In the genomic region with DNA sequence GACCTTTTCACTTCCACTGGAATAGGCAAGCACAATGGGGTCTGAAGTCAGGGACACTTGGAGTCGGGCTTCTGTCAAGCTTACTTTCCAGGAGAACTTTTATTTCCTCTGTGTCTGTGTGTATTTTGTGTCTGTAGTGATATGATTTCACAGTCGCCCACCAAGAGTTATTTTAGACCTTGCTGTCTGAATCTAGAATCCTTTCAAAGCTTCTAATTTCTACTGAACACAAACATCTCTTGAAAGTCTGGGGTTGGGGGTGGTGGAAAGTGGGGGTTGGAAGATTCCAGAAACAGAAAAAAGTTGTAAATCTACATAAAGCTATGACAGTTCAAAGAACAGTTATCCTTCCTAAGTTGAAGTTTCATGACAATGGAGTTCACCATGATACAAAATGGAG, we compare ENCODE assay signal across 14 mouse cellular contexts.
"Had no signal": no experiment of that assay in that cellular context is flagged by ENCODE, and none has a peak within 500 bp of the region (broad histone marks: within the 10 kb centered on the region; RNA-seq: fewer than 3 reads in every experiment).

No protein-coding gene starts in this region.

- DNase-seq: kidney, adult 18-20 months; kidney, adult 9 months; kidney, postnatal 14 days; kidney, postnatal 4 days; liver, embryonic 13.5 days; lung, adult 2 months; lung, postnatal 14 days; lung, postnatal 4 days; midbrain, embryonic 14.5 days; right cerebral cortex, postnatal 14 days; spleen, adult 18-20 months; thymus, adult 2 months; thymus, postnatal 14 days; thymus, postnatal 4 days had no signal
